Mouse (Mus musculus): Measurements from ENCODE around the gene Grm2. TPM values are rescaled to one million over a fixed set of nuclear protein-coding genes. Genes with fewer than 3 reads are reported as not detected.

Gene Grm2
- total RNA-seq, 2 experiments from 2014 or later = not detected

Other genes with a start within 250 kb of the Grm2 start
- gene Rpl29, start 226.6 kb downstream of the Grm2 start, total RNA-seq (2021) = 100 to 1,000 TPM; 403 to 404 TPM
- gene Acy1, start 217.8 kb downstream of the Grm2 start, total RNA-seq (2021) = 10 to 100 TPM; 17.0 to 17.8 TPM
- gene Abhd14b, start 208.6 kb downstream of the Grm2 start, total RNA-seq (2021) = 1 to 10 TPM; 4.6 to 6.2 TPM
- gene Abhd14a, start 208.4 kb downstream of the Grm2 start, total RNA-seq (2021) = 10 to 100 TPM; 20.0 to 22.4 TPM
- gene Pcbp4, start 202.8 kb downstream of the Grm2 start, total RNA-seq (2021) = 10 to 100 TPM; 77.4 to 89.6 TPM
- under 1 TPM in 1 of 2 experiments, not detected in 1; 0.12 TPM for gene Gpr62, start 190.1 kb downstream of the Grm2 start, total RNA-seq (2021)
- gene Rrp9, start 180.1 kb downstream of the Grm2 start, total RNA-seq (2021) = 10 to 100 TPM; 18.8 to 19.1 TPM
- gene Parp3, start 179.1 kb downstream of the Grm2 start, total RNA-seq (2021) = 10 to 100 TPM; 12.5 to 13.5 TPM
- gene Iqcf1, start 156.1 kb downstream of the Grm2 start, total RNA-seq (2021) = not detected
- gene Iqcf5, start 141.5 kb downstream of the Grm2 start, total RNA-seq (2021) = not detected
- gene Iqcf3, start 94.5 kb downstream of the Grm2 start, total RNA-seq (2021) = not detected
- not detected for gene Iqcf4, start 85.1 kb downstream of the Grm2 start, total RNA-seq (2021)
- gene Iqcf6, start 29.5 kb downstream of the Grm2 start, total RNA-seq (2021) = not detected
- gene Tex264, start 29.8 kb upstream of the Grm2 start, total RNA-seq (2021) = 10 to 100 TPM; 35.4 to 37.4 TPM
- 10 to 100 TPM; 14.6 to 15.8 TPM for gene Rad54l2, start 133.1 kb upstream of the Grm2 start, total RNA-seq (2021)
- 10 to 100 TPM; 23.1 to 25.8 TPM for gene Dcaf1, start 165.8 kb upstream of the Grm2 start, total RNA-seq (2021)
- 10 to 100 TPM; 18.1 to 19.8 TPM for gene Rbm15b, start 231.3 kb upstream of the Grm2 start, total RNA-seq (2021)
- 10 to 100 TPM; 95.7 to 95.9 TPM for gene Manf, start 235.9 kb upstream of the Grm2 start, total RNA-seq (2021)